Mouse (Mus musculus): ENCODE measurements around the gene Sh3d21. TPM values are rescaled to one million over a fixed set of nuclear protein-coding genes. Genes with fewer than 3 reads are reported as not detected.
"Not testable (repeated sequence)": the region's sequence is repeated elsewhere in the genome, so short reads cannot be mapped to it uniquely, and the experiment has no call there.

The Sh3d21 gene
- polyA plus RNA-seq, 1 experiment from 2014 or later: 13.8 TPM

DNA sequence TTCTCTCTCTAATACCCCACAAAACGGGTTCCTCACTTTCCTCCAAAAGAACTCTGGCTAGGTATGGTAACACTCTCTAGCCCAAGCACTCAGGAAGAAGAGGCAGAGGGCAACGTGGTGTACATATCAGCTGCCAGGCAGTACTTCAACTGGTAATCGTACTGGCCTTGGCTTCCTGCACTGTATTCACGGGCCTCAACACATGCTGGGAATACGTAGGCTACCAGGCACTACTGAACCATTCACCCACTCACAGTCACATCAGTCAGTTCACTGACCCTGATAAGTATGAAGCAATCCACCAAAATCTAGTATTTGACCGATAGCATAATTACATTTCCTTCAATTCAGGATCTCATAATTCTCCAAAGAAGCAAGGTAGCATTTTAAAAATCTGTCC lies 36.3 kb upstream of the Sh3d21 start:
- Histone ChIP-seq H3K27ac (no peak overlapping the region), H3K4me3 (no peak overlapping the region), H3K4me2 (no peak overlapping the region), H3K9ac (no peak overlapping the region), H3K9me3 (no peaks in the 10 kb centered on the region), H3K36me3 (peaks cover 7% of the 10 kb centered on the region; the same call in 1 of the 2 replicates), H3K4me1 (peaks cover 38% of the 10 kb centered on the region), H3K27me3 (no peaks in the 10 kb centered on the region)
- WGBS: 80% methylated on average over 6 of the region's 6 CpGs
- no peak for ATAC-seq (ENCODE audit: insufficient number of reproducible peaks, low FRiP score, low TSS enrichment, low read depth)

DNA sequence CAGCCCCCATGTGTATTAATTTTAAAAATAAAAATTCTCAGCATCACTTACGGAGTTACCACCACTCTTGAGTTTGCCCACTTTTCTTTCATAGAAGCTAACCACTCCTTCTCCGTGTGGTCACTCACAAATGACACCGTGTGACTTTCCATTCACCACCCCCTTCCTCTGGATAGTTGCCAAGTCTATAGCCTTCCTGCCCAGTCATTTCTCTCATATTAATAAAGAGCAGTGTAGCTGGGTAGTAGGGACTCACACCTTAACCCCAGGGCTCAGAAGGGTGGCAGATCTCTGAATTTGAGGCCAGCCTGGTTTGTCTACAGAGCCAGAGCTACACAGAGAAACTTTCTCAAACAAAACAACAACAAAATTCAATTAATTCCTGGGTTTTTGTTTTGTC lies 34.2 kb upstream of the Sh3d21 start:
- Histone ChIP-seq H3K9me3 (no peaks in the 10 kb centered on the region), H3K27me3 (no peaks in the 10 kb centered on the region), H3K9ac (no peak overlapping the region), H3K4me2 (no peak overlapping the region), H3K4me1 (peaks cover 22% of the 10 kb centered on the region), H3K36me3 (peaks cover 23% of the 10 kb centered on the region), H3K27ac (no peak overlapping the region), H3K4me3 (no peak overlapping the region)
- WGBS: 59% methylated on average over 3 of the region's 3 CpGs
- ATAC-seq (ENCODE audit: insufficient number of reproducible peaks, low FRiP score, low TSS enrichment, low read depth): no peak

DNA sequence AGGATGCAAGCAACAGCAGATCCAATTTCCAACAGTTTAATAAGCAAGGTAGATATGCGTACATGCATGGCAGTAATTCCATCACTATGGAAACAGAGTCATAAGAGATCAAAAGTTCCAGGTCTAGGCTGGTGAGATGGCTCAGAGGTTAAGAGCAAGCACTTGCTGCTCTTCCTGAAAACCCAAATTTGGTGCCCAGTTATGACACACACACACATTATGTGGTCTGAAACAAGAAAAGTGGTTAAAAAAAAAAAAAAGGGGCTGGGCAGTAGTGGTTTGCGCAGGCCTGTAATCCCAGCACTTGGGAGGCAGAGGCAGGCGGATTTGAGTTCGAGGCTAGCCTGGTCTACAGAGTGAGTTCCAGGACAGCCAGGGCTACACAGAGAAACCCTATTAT lies 31.6 kb upstream of the Sh3d21 start:
- Histone ChIP-seq H3K36me3 (peaks cover 36% of the 10 kb centered on the region), H3K9me3 (no peaks in the 10 kb centered on the region), H3K9ac (no peak overlapping the region), H3K4me1 (peaks cover 11% of the 10 kb centered on the region), H3K4me3 (no peak overlapping the region), H3K4me2 (no peak overlapping the region), H3K27ac (no peak overlapping the region), H3K27me3 (no peaks in the 10 kb centered on the region)
- no peak for ATAC-seq (ENCODE audit: insufficient number of reproducible peaks, low FRiP score, low TSS enrichment, low read depth)
- 92% methylated on average over 4 of the region's 4 CpGs for WGBS

DNA sequence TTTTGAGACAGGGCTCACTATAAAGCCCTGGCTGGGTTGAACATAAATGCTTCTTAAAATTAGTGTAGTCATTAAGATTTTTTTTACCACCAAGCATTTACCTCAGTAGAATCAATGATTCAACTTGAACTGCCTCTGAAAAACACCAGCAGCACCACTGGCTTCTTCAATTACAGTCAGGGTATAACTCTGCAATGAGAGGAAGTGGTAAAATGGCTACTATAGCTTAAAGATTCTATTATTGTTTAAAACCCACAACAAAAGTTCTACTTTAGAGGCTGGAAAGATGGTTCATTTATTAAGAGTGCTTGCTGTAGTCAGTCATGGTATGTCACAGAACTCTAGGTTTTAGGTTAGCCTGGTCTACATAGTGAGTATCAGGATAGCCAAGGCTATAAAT lies 30.9 kb upstream of the Sh3d21 start:
- H3K4me2 ChIP-seq: no peak overlapping the region
- H3K27me3 ChIP-seq: no peaks in the 10 kb centered on the region
- H3K4me1 ChIP-seq: peaks cover 7% of the 10 kb centered on the region
- no peak overlapping the region for H3K4me3 ChIP-seq
- peaks cover 38% of the 10 kb centered on the region for H3K36me3 ChIP-seq
- ATAC-seq (ENCODE audit: insufficient number of reproducible peaks, low FRiP score, low TSS enrichment, low read depth): no peak
- no peak overlapping the region for H3K9ac ChIP-seq
- no peak overlapping the region for H3K27ac ChIP-seq
- H3K9me3 ChIP-seq: no peaks in the 10 kb centered on the region

DNA sequence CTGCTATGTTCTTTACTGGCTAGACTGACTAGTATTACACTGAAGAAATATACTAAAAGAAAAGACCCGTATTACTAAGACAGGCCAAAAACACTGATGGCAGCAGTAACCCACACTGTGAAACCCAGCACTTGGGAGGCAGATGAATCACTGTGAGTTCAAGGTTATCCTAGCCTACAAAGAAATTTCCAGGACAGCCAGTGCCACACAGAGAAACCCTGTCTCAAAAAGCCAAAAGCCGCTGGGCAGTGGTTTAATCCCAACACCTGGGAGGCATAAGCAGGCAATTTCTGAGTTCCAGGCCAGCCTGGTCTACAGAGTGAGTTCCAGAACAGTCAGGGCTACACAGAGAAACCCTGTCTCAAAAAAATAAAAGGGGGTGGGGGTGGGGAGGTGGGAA lies 27.3 kb upstream of the Sh3d21 start:
- WGBS: 83% methylated on average over 2 of the region's 2 CpGs
- H3K27ac ChIP-seq: no peak overlapping the region
- peaks cover 53% of the 10 kb centered on the region for H3K36me3 ChIP-seq
- no peaks in the 10 kb centered on the region for H3K4me1 ChIP-seq
- no peak overlapping the region for H3K9ac ChIP-seq
- H3K4me3 ChIP-seq: no peak overlapping the region
- H3K4me2 ChIP-seq: no peak overlapping the region
- H3K27me3 ChIP-seq: no peaks in the 10 kb centered on the region
- no peaks in the 10 kb centered on the region for H3K9me3 ChIP-seq
- no peak for ATAC-seq (ENCODE audit: insufficient number of reproducible peaks, low FRiP score, low TSS enrichment, low read depth)

DNA sequence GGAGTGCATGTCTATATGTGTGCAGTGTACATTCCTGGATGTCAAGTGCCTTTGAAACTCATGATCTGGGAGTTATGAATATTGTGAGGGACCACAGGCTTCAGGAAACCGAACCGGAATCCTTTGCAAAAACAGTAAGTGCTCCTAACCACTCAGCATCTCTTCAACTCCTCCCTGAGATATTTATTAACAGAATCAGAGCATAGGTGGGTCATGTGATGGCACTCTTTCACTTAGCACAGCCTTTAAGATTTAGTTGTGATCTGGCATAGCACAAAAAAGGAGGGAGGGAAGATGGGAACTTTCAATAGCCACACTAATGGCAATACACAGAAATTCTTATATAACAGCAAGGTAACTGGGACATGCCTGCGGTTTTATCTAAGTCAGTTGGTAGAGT lies 23.8 kb upstream of the Sh3d21 start:
- Histone ChIP-seq H3K9ac (no peak overlapping the region), H3K4me3 (no peak overlapping the region), H3K27me3 (no peaks in the 10 kb centered on the region), H3K36me3 (peaks cover 46% of the 10 kb centered on the region), H3K9me3 (no peaks in the 10 kb centered on the region), H3K4me2 (no peak overlapping the region), H3K27ac (0 out of 2 replicates have a peak overlapping the region, but pooled peaks have one; percentile 5), H3K4me1 (no peaks in the 10 kb centered on the region)
- no peak for ATAC-seq (ENCODE audit: insufficient number of reproducible peaks, low FRiP score, low TSS enrichment, low read depth)
- WGBS: 87% methylated on average over 3 of the region's 3 CpGs

DNA sequence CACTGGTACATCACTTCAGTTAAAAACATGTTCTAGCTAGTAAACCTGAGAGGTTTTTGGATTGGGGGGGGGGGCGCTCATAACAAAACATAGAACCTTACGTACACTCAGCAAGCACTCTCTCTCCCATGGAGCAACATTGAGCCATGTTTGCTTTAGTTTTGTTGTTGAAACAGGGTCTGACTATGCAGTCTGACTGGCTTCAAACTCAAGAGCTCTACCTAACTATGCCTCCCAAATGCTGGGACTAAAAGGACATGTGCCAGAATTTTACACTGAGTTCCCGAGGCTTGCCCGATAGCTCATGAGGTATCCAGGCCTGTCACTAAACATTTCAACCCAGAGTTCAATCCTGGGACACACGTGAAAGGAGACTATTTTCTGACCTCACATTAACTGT lies 19.7 kb upstream of the Sh3d21 start:
- Histone ChIP-seq H3K27me3 (no peaks in the 10 kb centered on the region), H3K27ac (no peak overlapping the region), H3K4me2 (no peak overlapping the region), H3K4me1 (no peaks in the 10 kb centered on the region), H3K9ac (no peak overlapping the region), H3K4me3 (no peak overlapping the region), H3K9me3 (no peaks in the 10 kb centered on the region), H3K36me3 (peaks cover 58% of the 10 kb centered on the region)
- ATAC-seq (ENCODE audit: insufficient number of reproducible peaks, low FRiP score, low TSS enrichment, low read depth): no peak
- 81% methylated on average over 5 of the region's 5 CpGs for WGBS

DNA sequence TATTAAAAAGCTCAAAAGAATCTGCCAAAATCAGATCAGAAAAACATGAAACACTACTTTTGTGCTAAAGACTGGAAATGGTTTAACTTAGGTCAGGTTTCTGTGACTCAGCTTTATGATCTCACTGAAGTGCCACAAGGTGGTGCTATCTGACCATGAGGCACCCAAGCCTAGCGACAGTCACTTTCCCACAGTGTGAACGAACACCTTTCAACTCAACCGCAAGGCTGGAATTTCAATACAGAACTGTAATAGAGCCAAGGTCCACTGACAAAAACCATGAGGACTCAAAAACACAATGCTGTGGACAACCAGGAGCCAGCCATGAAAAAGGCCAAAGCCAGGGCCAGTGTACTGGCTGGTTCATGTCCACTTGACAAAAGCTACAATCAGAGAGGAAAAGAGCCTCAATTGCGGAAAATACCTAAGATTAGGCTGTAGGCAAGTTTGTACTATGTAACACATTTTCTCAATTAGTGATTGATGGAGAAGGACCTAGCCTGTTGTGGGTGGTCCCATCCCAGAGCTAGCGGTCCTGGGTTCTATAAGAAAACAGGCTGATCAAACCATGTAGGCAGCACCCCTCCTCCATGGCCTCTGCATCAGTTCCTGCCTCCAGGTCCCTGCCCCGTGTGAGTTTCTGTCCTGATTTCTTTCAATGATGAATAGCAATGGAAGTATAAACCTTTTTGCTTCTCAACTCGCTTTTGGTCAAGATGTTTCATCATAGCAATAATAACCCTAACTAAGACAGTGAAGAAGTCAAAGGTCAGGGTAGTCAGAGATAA lies 18.1 kb upstream of the Sh3d21 start:
- Histone ChIP-seq H3K9ac (no peak overlapping the region), H3K4me1 (no peaks in the 10 kb centered on the region), H3K9me3 (no peaks in the 10 kb centered on the region), H3K4me3 (no peak overlapping the region), H3K36me3 (peaks cover 66% of the 10 kb centered on the region), H3K4me2 (no peak overlapping the region), H3K27me3 (no peaks in the 10 kb centered on the region), H3K27ac (no peak overlapping the region)
- no peak for ATAC-seq (ENCODE audit: insufficient number of reproducible peaks, low FRiP score, low TSS enrichment, low read depth)
- 51% methylated on average over 7 of the region's 7 CpGs for WGBS

DNA sequence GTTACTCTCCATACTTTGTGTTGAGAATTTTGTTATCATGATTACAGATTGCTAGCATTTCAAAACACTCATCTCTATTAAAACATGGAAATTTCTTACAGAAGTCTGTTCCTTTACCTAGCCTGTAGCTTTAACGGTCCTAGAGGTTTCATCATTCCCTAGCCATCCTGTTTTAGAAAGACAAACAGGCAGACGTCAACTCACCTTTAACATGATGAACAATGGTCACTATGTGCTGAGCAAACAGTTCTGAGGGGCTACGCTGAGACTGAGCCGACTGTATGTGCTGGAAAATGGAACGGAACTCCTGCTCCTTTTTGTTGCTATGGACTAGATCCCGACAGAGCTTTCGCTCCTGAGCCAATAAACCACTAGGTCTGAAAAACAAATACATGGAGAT lies 12.7 kb upstream of the Sh3d21 start:
- 91% methylated on average over 7 of the region's 7 CpGs for WGBS
- peaks cover 85% of the 10 kb centered on the region for H3K36me3 ChIP-seq
- not testable (repeated sequence) for H3K9me3 ChIP-seq; ATAC-seq (ENCODE audit: insufficient number of reproducible peaks, low FRiP score, low TSS enrichment, low read depth); H3K27me3 ChIP-seq; H3K9ac ChIP-seq; H3K4me1 ChIP-seq; H3K27ac ChIP-seq; H3K4me2 ChIP-seq; H3K4me3 ChIP-seq

DNA sequence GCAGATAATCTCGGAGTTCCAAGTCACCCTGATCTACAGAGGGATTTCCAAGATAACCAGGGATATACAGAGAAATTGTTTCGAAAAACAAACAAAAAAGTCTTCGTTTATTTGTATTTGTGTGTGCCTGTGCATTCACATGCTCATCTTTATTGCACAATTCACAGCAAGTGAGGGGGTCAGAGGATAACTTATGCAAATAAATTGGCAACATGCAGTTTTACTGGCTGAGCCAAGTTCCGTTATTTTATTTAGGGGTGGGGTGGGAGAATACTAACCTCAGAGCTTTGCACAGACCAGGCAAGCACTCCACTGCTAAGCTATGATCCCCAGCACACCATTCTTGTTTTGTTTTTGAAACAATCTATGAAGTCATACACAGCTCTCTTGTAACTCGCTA lies 10.5 kb upstream of the Sh3d21 start:
- no peak overlapping the region for H3K9ac ChIP-seq
- H3K27me3 ChIP-seq: no peaks in the 10 kb centered on the region
- H3K4me2 ChIP-seq: no peak overlapping the region
- no peak overlapping the region for H3K27ac ChIP-seq
- H3K4me3 ChIP-seq: no peak overlapping the region
- no peaks in the 10 kb centered on the region for H3K4me1 ChIP-seq
- ATAC-seq (ENCODE audit: insufficient number of reproducible peaks, low FRiP score, low TSS enrichment, low read depth): no peak
- H3K36me3 ChIP-seq: peaks cover 84% of the 10 kb centered on the region
- no peaks in the 10 kb centered on the region for H3K9me3 ChIP-seq
- WGBS: 86% methylated on average over 5 of the region's 5 CpGs

DNA sequence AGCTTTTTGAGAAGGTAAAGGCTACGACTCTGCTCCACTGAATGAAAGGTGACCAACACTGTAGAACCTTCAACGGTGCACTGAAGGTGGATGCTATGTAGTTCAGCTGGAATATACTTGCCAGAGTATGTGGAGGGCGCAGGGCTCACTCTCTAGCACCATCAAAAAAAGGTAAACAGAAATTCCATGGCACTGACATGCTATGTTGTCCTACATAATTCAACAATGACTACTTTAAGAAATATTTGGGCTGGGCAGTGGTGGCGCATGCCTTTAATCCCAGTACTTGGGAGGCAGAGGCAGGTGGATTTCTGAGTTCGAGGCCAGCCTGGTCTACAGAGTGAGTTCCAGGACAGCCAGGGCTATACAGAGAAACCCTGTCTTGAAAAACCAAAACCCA lies 7.4 kb upstream of the Sh3d21 start:
- H3K9me3 ChIP-seq; H3K4me2 ChIP-seq; ATAC-seq (ENCODE audit: insufficient number of reproducible peaks, low FRiP score, low TSS enrichment, low read depth); H3K4me3 ChIP-seq; H3K9ac ChIP-seq; H3K4me1 ChIP-seq; H3K27me3 ChIP-seq; H3K27ac ChIP-seq: not testable (repeated sequence)
- 98% methylated on average over 5 of the region's 5 CpGs for WGBS
- H3K36me3 ChIP-seq: peaks cover 86% of the 10 kb centered on the region

DNA sequence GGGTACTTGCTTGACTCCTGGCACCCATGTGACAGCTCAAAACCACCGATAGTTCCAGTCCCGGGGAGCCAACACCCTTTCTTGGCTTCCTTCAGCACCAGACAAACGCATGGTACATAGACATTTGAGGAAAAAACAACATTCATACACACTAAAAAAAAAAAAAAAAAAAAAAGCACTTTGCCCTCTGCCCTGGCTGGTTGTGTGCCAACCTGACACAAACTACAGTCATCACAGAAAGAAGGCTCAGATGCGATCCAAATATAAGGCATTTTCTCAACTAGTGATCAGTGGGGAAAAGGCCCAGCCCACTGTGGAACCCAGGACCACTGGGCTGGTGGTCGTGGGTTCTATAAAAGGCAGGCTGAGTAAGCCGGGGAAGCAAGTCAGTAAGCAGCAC lies 5.6 kb upstream of the Sh3d21 start:
- 89% methylated on average over 6 of the region's 6 CpGs for WGBS
- Histone ChIP-seq H3K27me3 (no peaks in the 10 kb centered on the region), H3K36me3 (peaks cover 71% of the 10 kb centered on the region), H3K9me3 (no peaks in the 10 kb centered on the region), H3K9ac (no peak overlapping the region), H3K4me2 (no peak overlapping the region), H3K4me3 (no peak overlapping the region), H3K27ac (no peak overlapping the region), H3K4me1 (no peaks in the 10 kb centered on the region)
- ATAC-seq (ENCODE audit: insufficient number of reproducible peaks, low FRiP score, low TSS enrichment, low read depth): no peak

DNA sequence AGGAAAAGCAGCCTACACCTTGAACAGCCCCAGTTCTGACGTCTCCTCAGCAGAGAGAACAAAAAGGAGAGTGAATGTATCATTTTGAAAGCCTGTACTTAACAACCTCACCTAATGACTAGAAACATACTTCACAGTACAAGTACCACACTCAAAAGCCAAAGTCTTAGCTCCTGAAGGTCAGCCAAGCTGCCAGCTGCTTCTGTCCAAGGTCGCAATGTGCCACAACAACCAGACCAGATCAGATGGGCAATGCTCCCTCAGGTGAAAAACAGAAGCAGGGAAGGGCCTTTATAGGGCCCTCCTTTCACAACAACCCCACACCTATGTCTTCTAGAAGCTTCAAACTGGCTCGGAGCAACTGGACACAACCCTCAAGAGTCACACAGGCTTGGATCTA lies 2.8 kb upstream of the Sh3d21 start:
- WGBS: 77% methylated on average over 3 of the region's 3 CpGs
- Histone ChIP-seq H3K27ac (no peak overlapping the region; the same call in 1 of the 2 replicates), H3K4me3 (no peak overlapping the region), H3K4me1 (peaks cover 21% of the 10 kb centered on the region), H3K27me3 (no peaks in the 10 kb centered on the region), H3K4me2 (no peak overlapping the region), H3K9ac (no peak overlapping the region), H3K9me3 (no peaks in the 10 kb centered on the region), H3K36me3 (peaks cover 51% of the 10 kb centered on the region)
- no peak for ATAC-seq (ENCODE audit: insufficient number of reproducible peaks, low FRiP score, low TSS enrichment, low read depth)

All from limb, embryonic 15.5 days (tissue).